Mouse (Mus musculus) activated CD4-positive, CD25-positive, alpha-beta regulatory T cell, adult 4 months (primary cell): ENCODE results near the gene Scmh1. TPM values are rescaled to one million over a fixed set of nuclear protein-coding genes. Genes with fewer than 3 reads are reported as not detected.

Experiments
- ATAC-seq: one replicate; pipeline ENCODE4 v1.8.0; 2017
- polyA plus RNA-seq, 2 experiments: library from polyadenylated mRNA; unstranded; fragments of 100-300 nt; shearing (Covaris generic); gene quantifications; one replicate each; pipeline ENCODE4 v1.2.1; 2017

Scmh1 gene
- polyA plus RNA-seq, 2 experiments from 2014 or later: 6.9 to 8.5 TPM

- no peak for ATAC-seq
Observed at GRCm38 (mm10) chr4:120556592-120556991, 151.5 kb downstream of the Scmh1 start.

GRCm38 (mm10) chr4:120565726-120566125, 160.6 kb downstream of the Scmh1 start:
- ATAC-seq: no peak

- no peak for ATAC-seq
Observed at GRCm38 (mm10) chr4:120568005-120568404, 162.9 kb downstream of the Scmh1 start.

GRCm38 (mm10) chr4:120569025-120569424, 163.9 kb downstream of the Scmh1 start:
- no peak for ATAC-seq

GRCm38 (mm10) chr4:120569486-120570437, 164.7 kb downstream of the Scmh1 start, which contains the start of gene Ctps:
Gene Ctps (minus strand): TSS chr4:120570276.
- peak; percentile 91 for ATAC-seq

- ATAC-seq: peak; percentile 11
Observed at GRCm38 (mm10) chr4:120570438-120571069, 165.5 kb downstream of the Scmh1 start.

- no peak for ATAC-seq
Observed at GRCm38 (mm10) chr4:120571070-120571464, 166.0 kb downstream of the Scmh1 start.

- no peak for ATAC-seq
Observed at GRCm38 (mm10) chr4:120571691-120572090, 166.6 kb downstream of the Scmh1 start.

Other genes starting within 250 kb of the Scmh1 start
- not detected for gene Edn2, start 244.1 kb upstream of the Scmh1 start, polyA plus RNA-seq
- not detected for gene Foxo6, start 117.9 kb upstream of the Scmh1 start, polyA plus RNA-seq
- not detected for gene Slfnl1, start 127.0 kb downstream of the Scmh1 start, polyA plus RNA-seq
- gene Ctps, start 165.0 kb downstream of the Scmh1 start, polyA plus RNA-seq: 10 to 100 TPM; 19.0 to 26.5 TPM
- not detected for gene Gm8439, start 183.5 kb downstream of the Scmh1 start, polyA plus RNA-seq